In the genomic region with DNA sequence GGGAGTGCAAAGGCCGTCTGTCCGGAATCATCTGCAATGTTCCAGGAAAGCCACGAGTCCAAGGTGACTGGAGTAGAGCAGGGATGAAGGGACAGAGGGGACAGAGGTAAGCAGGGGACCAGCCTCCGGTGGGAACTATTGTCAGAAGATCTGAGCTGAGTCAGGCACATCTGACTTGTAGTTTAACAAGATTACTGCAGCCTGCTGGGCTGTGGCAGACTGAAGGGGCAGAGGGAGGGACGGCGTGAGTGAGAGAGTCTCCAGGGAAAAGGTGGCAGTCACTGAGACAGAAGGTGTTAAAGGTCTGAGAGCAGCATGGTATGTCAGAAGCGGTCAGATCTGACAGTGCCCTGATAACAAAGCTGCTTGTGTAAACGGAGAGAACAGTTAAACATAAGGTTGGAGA, we compare ENCODE assay signal across 8 mouse cellular contexts. TPM values are rescaled to one million over a fixed set of nuclear protein-coding genes. Genes with fewer than 3 reads are reported as not detected.
DNase-seq lines count a peak whose midpoint lies in the region; ATAC-seq and TF ChIP-seq lines count a peak whose summit lies in the region.

No protein-coding gene starts in this region.

- peak overlapping the region; percentile 32; the same call in 1 of the 2 replicates for H3K27ac ChIP-seq in kidney, postnatal 0 days
- peak overlapping the region; percentile 49; the same call in 1 of the 2 replicates for H3K27ac ChIP-seq in intestine, embryonic 15.5 days
- no peak overlapping the region for H3K27ac ChIP-seq in midbrain, embryonic 14.5 days (replicated peaks; ENCODE audit: low read depth, low read length)
- no peak overlapping the region for H3K27ac ChIP-seq in layer of hippocampus, adult 2 months

- peaks cover 15% of the 10 kb centered on the region for H3K4me1 ChIP-seq in kidney, postnatal 0 days (replicated peaks; ENCODE audit: insufficient read depth, low read length)
- H3K4me1 ChIP-seq in intestine, embryonic 15.5 days (replicated peaks), result peaks cover 23% of the 10 kb centered on the region
- peaks cover 37% of the 10 kb centered on the region for H3K4me1 ChIP-seq in midbrain, embryonic 14.5 days (ENCODE audit: control insufficient read depth, insufficient read depth, low read length)

- no peaks in the 10 kb centered on the region for H3K36me3 ChIP-seq in kidney, postnatal 0 days (ENCODE audit: insufficient read depth, low read length)
- H3K36me3 ChIP-seq in intestine, embryonic 15.5 days, result no peaks in the 10 kb centered on the region
- no peaks in the 10 kb centered on the region for H3K36me3 ChIP-seq in midbrain, embryonic 14.5 days (ENCODE audit: control insufficient read depth, insufficient read depth, low read length)

- no peak overlapping the region for H3K9ac ChIP-seq in kidney, postnatal 0 days (ENCODE audit: low read depth, low read length)
- H3K9ac ChIP-seq in intestine, embryonic 15.5 days, result no peak overlapping the region
- no peak overlapping the region; the same call in 1 of the 2 replicates for H3K9ac ChIP-seq in midbrain, embryonic 14.5 days (replicated peaks; ENCODE audit: low read length)

- no peak overlapping the region for H3K4me3 ChIP-seq in kidney, postnatal 0 days (replicated peaks; ENCODE audit: low read depth, low read length)
- H3K4me3 ChIP-seq in intestine, embryonic 15.5 days (replicated peaks), result no peak overlapping the region
- H3K4me3 ChIP-seq in midbrain, embryonic 14.5 days (replicated peaks; ENCODE audit: low read depth, low read length), result no peak overlapping the region
- no peak overlapping the region for H3K4me3 ChIP-seq in layer of hippocampus, adult 2 months

- peak overlapping the region; percentile 4 for H3K4me2 ChIP-seq in kidney, postnatal 0 days (ENCODE audit: low read length)
- H3K4me2 ChIP-seq in intestine, embryonic 15.5 days (replicated peaks), result peak overlapping the region; percentile 30
- H3K4me2 ChIP-seq in midbrain, embryonic 14.5 days (ENCODE audit: low read length), result peak overlapping the region; percentile 18; the same call in 1 of the 2 replicates

- no peaks in the 10 kb centered on the region for H3K27me3 ChIP-seq in kidney, postnatal 0 days (ENCODE audit: insufficient read depth, low read length)
- H3K27me3 ChIP-seq in intestine, embryonic 15.5 days (replicated peaks), result no peaks in the 10 kb centered on the region
- no peaks in the 10 kb centered on the region for H3K27me3 ChIP-seq in midbrain, embryonic 14.5 days (ENCODE audit: control insufficient read depth, insufficient read depth, low read length)

- ATAC-seq in kidney, postnatal 0 days (replicated peaks; ENCODE audit: low FRiP score, low read depth), result peak; percentile 55; the same call in 1 of the 2 replicates
- ATAC-seq in intestine, embryonic 15.5 days, result peak; percentile 70
- ATAC-seq in midbrain, embryonic 14.5 days (ENCODE audit: low FRiP score, low TSS enrichment), result no peak

- TF ChIP-seq CTCF in kidney, postnatal 0 days (IDR thresholded peaks at IDR 0.05; ENCODE audit: low read depth), result no peak
- TF ChIP-seq CTCF in layer of hippocampus, adult 2 months (conservative IDR thresholded peaks at IDR 0.05), result no peak

- 20% methylated on average over 8 of the region's 8 CpGs for WGBS in kidney, postnatal 0 days
- 21% methylated on average over 8 of the region's 8 CpGs for WGBS in intestine, embryonic 15.5 days
- 5% methylated on average over 8 of the region's 8 CpGs for WGBS in midbrain, embryonic 14.5 days

- H3K9me3 ChIP-seq in kidney, postnatal 0 days (replicated peaks; ENCODE audit: low read length), result no peaks in the 10 kb centered on the region
- H3K9me3 ChIP-seq in intestine, embryonic 15.5 days, result no peaks in the 10 kb centered on the region
- no peaks in the 10 kb centered on the region for H3K9me3 ChIP-seq in midbrain, embryonic 14.5 days (ENCODE audit: control insufficient read depth, low read length)

- peak; percentile 20 for DNase-seq in adrenal gland, postnatal 14 days
- DNase-seq in adrenal gland, postnatal 4 days (ENCODE audit: low spot score in 2 of 2), result no peak
- DNase-seq in kidney, postnatal 0 days (ENCODE audit: low spot score), result no peak
- DNase-seq in kidney, adult 11 months, result no peak
- DNase-seq in midbrain, embryonic 14.5 days, result peak; percentile 47
- DNase-seq in thymus, adult 18-20 months, result no peak
- DNase-seq in layer of hippocampus, adult 2 months (ENCODE audit: low spot score in 2 of 2), result no peak

RNA-seq across cellular contexts. Expression of a gene that starts 16.5 kb away (rescaled TPM):
- 30.6 and 42.4 TPM in 2 replicates for total RNA-seq in adrenal gland, postnatal 14 days (2021)
- 10 to 100 TPM; 48.6 to 54.4 TPM for total RNA-seq in adrenal gland, postnatal 4 days (2021)
- 34.3 and 36.6 TPM in 2 replicates for polyA plus RNA-seq in kidney, postnatal 0 days (2015; fragmentation: Nextera tagmentation; extraction: Ambion mirVana)
- polyA plus RNA-seq in intestine, embryonic 15.5 days (2015; fragmentation: Nextera tagmentation; extraction: Ambion mirVana), result 37.6 and 39.9 TPM in 2 replicates
- 67.5 and 82.4 TPM in 2 replicates for polyA plus RNA-seq in midbrain, embryonic 14.5 days (2014; fragmentation: Nextera tagmentation; extraction: Ambion mirVana)
- 10 to 100 TPM; 23.9 to 24.5 TPM for total RNA-seq in layer of hippocampus, adult 2 months (2021)

Comparison
In these comparisons a context has a peak if more than half of its experiments do, and no peak if none do; other contexts are left out.
1. DNase-seq: peak in adrenal gland, postnatal 14 days (single experiment) and midbrain, embryonic 14.5 days (single experiment); none in adrenal gland, postnatal 4 days (0 of 2), kidney, postnatal 0 days (single experiment), kidney, adult 11 months (single experiment), thymus, adult 18-20 months (0 of 2) and layer of hippocampus, adult 2 months (0 of 2).
2. H3K27ac ChIP-seq: peak in kidney, postnatal 0 days (single experiment) and intestine, embryonic 15.5 days (single experiment); none in midbrain, embryonic 14.5 days (single experiment) and layer of hippocampus, adult 2 months (single experiment).
3. Peak in every context shown above with its lines, with median percentiles within 50 percentile points of each other: H3K4me2 ChIP-seq.